Mouse (Mus musculus) C2C12 (cell line): Measurements from ENCODE around the gene Baiap3.

ENCODE experiments used
- CTCF ChIP-seq: IDR thresholded peaks from one replicate; pipeline ENCODE4 v1.5.1; 2011; ENCODE audit not compliant: control insufficient read depth, insufficient read depth, insufficient read length
- MAX ChIP-seq: IDR thresholded peaks from one replicate; pipeline ENCODE4 v1.6.1; 2011; ENCODE audit warnings: mild to moderate bottlenecking, control low read depth
- MYOD1 ChIP-seq: IDR thresholded peaks from one replicate; pipeline ENCODE4 v1.6.1; 2011; ENCODE audit warnings: low read depth; ENCODE audit not compliant: control insufficient read depth, insufficient read length
- MYOG ChIP-seq: IDR thresholded peaks from one replicate; pipeline ENCODE4 v1.6.1; 2011; ENCODE audit not compliant: control insufficient read depth, insufficient read length; ENCODE audit errors: extremely low read depth
- USF1 ChIP-seq: IDR thresholded peaks from one replicate; pipeline ENCODE4 v1.6.1; 2011; ENCODE audit warnings: low read depth, mild to moderate bottlenecking, control low read depth, moderate library complexity

- TF ChIP-seq MAX, result no peak
- no peak for TF ChIP-seq CTCF
- no peak for TF ChIP-seq MYOD1
- no peak for TF ChIP-seq USF1
- no peak for TF ChIP-seq MYOG
Observed at GRCm38 (mm10) chr17:25252643-25253042, 3.5 kb downstream of the Baiap3 start.
